Mouse (Mus musculus) brain, embryonic 14.5 days (tissue): ENCODE results near the gene Pcdh15.

ENCODE experiments used
- CTCF ChIP-seq: fragments of 200-500 bp; IDR thresholded peaks from 2 replicates; pipeline ENCODE4 v1.5.1; 2012; ENCODE audit warnings: inconsistent platforms, mild to moderate bottlenecking, moderate library complexity, borderline replicate concordance; ENCODE audit not compliant: insufficient read depth, insufficient read length; ENCODE audit errors: extremely low read depth
- POLR2A ChIP-seq: fragments of 200-500 bp; IDR thresholded peaks from 2 replicates; pipeline ENCODE4 v1.6.1; 2012; ENCODE audit warnings: mild to moderate bottlenecking, inconsistent platforms, borderline replicate concordance; ENCODE audit not compliant: poor library complexity, insufficient read depth, insufficient read length, severe bottlenecking; ENCODE audit errors: extremely low read depth

DNA sequence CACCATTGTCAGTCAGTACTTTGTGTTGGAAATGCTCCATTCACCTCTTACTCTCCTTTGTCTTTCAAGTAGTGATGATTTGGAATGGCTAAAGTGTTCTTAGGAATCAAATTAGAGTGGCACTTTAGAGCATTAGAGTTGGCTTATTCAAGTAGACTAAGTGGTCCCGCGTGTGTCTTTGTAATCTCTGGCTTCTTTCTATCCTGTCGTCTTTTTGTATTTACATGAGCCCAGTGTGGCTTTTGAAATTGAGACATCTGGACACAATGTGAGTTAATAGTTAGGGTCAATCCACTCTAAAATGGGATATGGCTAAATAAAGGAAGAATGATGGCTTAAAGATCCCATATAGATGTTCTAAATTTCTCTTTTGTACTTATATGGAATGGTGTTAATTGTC lies 800.0 kb downstream of the Pcdh15 start:
- TF ChIP-seq CTCF (no peak), POLR2A (no peak)
